Mouse (Mus musculus): ENCODE data around the gene Gm43064. TPM values are rescaled to one million over a fixed set of nuclear protein-coding genes. Genes with fewer than 3 reads are reported as not detected.
A peak's percentile ranks its signal among the peaks of the same experiment; 100 is the strongest.
"Not testable (repeated sequence)": the region's sequence is repeated elsewhere in the genome, so short reads cannot be mapped to it uniquely, and the experiment has no call there.

The Gm43064 gene
- polyA plus RNA-seq, 1 experiment from 2014 or later = 0.18 TPM

GRCm38 (mm10) chr3:103809799-103810150, 402 bp downstream of the Gm43064 start:
- peak overlapping the region; percentile 78 for H3K4me2 ChIP-seq (replicated peaks; ENCODE audit: low read depth)
- 3% methylated on average over 14 of the region's 14 CpGs for WGBS
- TF ChIP-seq CTCF (IDR thresholded peaks at IDR 0.05; ENCODE audit: low read depth) = no peak
- H3K4me1 ChIP-seq (replicated peaks; ENCODE audit: control insufficient read depth, insufficient read depth, low read length) = no peaks in the 10 kb centered on the region
- H3K9ac ChIP-seq (ENCODE audit: low read depth, low read length) = peak overlapping the region; percentile 88
- H3K36me3 ChIP-seq (ENCODE audit: control insufficient read depth, insufficient read depth) = peaks cover 3% of the 10 kb centered on the region
- H3K4me3 ChIP-seq (ENCODE audit: low read depth, low read length) = peak overlapping the region; percentile 64
- no peaks in the 10 kb centered on the region for H3K27me3 ChIP-seq (replicated peaks; ENCODE audit: control insufficient read depth, insufficient read depth, low read length)
- H3K9me3 ChIP-seq (ENCODE audit: control insufficient read depth) = no peaks in the 10 kb centered on the region
- H3K27ac ChIP-seq (ENCODE audit: low read depth, low read length) = peak overlapping the region; percentile 92
- peak; percentile 59 for ATAC-seq

- Histone ChIP-seq H3K9me3 (ENCODE audit: control insufficient read depth) (no peaks in the 10 kb centered on the region), H3K4me3 (ENCODE audit: low read depth, low read length) (no peak overlapping the region), H3K36me3 (ENCODE audit: control insufficient read depth, insufficient read depth) (peaks cover 11% of the 10 kb centered on the region), H3K9ac (ENCODE audit: low read depth, low read length) (no peak overlapping the region), H3K27ac (ENCODE audit: low read depth, low read length) (no peak overlapping the region), H3K4me2 (replicated peaks; ENCODE audit: low read depth) (no peak overlapping the region), H3K27me3 (replicated peaks; ENCODE audit: control insufficient read depth, insufficient read depth, low read length) (no peaks in the 10 kb centered on the region), H3K4me1 (replicated peaks; ENCODE audit: control insufficient read depth, insufficient read depth, low read length) (no peaks in the 10 kb centered on the region)
- TF ChIP-seq CTCF (IDR thresholded peaks at IDR 0.05; ENCODE audit: low read depth) = no peak
- WGBS = 89% methylated on average over 6 of the region's 6 CpGs
- no peak for ATAC-seq
Observed at GRCm38 (mm10) chr3:103810967-103811366, 1.6 kb downstream of the Gm43064 start.

- Histone ChIP-seq H3K9ac (ENCODE audit: low read depth, low read length) (no peak overlapping the region), H3K27ac (ENCODE audit: low read depth, low read length) (no peak overlapping the region), H3K9me3 (ENCODE audit: control insufficient read depth) (no peaks in the 10 kb centered on the region), H3K27me3 (replicated peaks; ENCODE audit: control insufficient read depth, insufficient read depth, low read length) (no peaks in the 10 kb centered on the region), H3K36me3 (ENCODE audit: control insufficient read depth, insufficient read depth) (peaks cover 8% of the 10 kb centered on the region; the same call in 1 of the 2 replicates), H3K4me3 (ENCODE audit: low read depth, low read length) (no peak overlapping the region), H3K4me1 (replicated peaks; ENCODE audit: control insufficient read depth, insufficient read depth, low read length) (no peaks in the 10 kb centered on the region), H3K4me2 (replicated peaks; ENCODE audit: low read depth) (no peak overlapping the region)
- ATAC-seq = no peak
- TF ChIP-seq CTCF (IDR thresholded peaks at IDR 0.05; ENCODE audit: low read depth) = peak; percentile 63
Observed at GRCm38 (mm10) chr3:103827548-103827947, 18.2 kb downstream of the Gm43064 start.

GRCm38 (mm10) chr3:103829036-103829435, 19.7 kb downstream of the Gm43064 start:
- no peaks in the 10 kb centered on the region for H3K4me1 ChIP-seq (replicated peaks; ENCODE audit: control insufficient read depth, insufficient read depth, low read length)
- H3K9ac ChIP-seq (ENCODE audit: low read depth, low read length) = no peak overlapping the region
- no peaks in the 10 kb centered on the region for H3K27me3 ChIP-seq (replicated peaks; ENCODE audit: control insufficient read depth, insufficient read depth, low read length)
- H3K4me3 ChIP-seq (ENCODE audit: low read depth, low read length) = no peak overlapping the region
- H3K36me3 ChIP-seq (ENCODE audit: control insufficient read depth, insufficient read depth) = no peaks in the 10 kb centered on the region
- no peak for TF ChIP-seq CTCF (IDR thresholded peaks at IDR 0.05; ENCODE audit: low read depth)
- no peaks in the 10 kb centered on the region for H3K9me3 ChIP-seq (ENCODE audit: control insufficient read depth)
- H3K4me2 ChIP-seq (replicated peaks; ENCODE audit: low read depth) = no peak overlapping the region
- WGBS = 84% methylated on average over 3 of the region's 3 CpGs
- no peak overlapping the region for H3K27ac ChIP-seq (ENCODE audit: low read depth, low read length)
- no peak for ATAC-seq

- H3K4me2 ChIP-seq (replicated peaks; ENCODE audit: low read depth); H3K27ac ChIP-seq (ENCODE audit: low read depth, low read length); H3K9ac ChIP-seq (ENCODE audit: low read depth, low read length); H3K4me1 ChIP-seq (replicated peaks; ENCODE audit: control insufficient read depth, insufficient read depth, low read length); H3K9me3 ChIP-seq (ENCODE audit: control insufficient read depth); H3K4me3 ChIP-seq (ENCODE audit: low read depth, low read length); H3K27me3 ChIP-seq (replicated peaks; ENCODE audit: control insufficient read depth, insufficient read depth, low read length); ATAC-seq; H3K36me3 ChIP-seq (ENCODE audit: control insufficient read depth, insufficient read depth): not testable (repeated sequence)
- 76% methylated on average over 1 of the region's 1 CpGs for WGBS
Observed at GRCm38 (mm10) chr3:103830681-103831080, 21.3 kb downstream of the Gm43064 start.

- no peak for ATAC-seq
- Histone ChIP-seq H3K27me3 (replicated peaks; ENCODE audit: control insufficient read depth, insufficient read depth, low read length) (no peaks in the 10 kb centered on the region), H3K4me3 (ENCODE audit: low read depth, low read length) (no peak overlapping the region), H3K27ac (ENCODE audit: low read depth, low read length) (no peak overlapping the region), H3K4me2 (replicated peaks; ENCODE audit: low read depth) (no peak overlapping the region), H3K9me3 (ENCODE audit: control insufficient read depth) (no peaks in the 10 kb centered on the region), H3K4me1 (replicated peaks; ENCODE audit: control insufficient read depth, insufficient read depth, low read length) (no peaks in the 10 kb centered on the region), H3K9ac (ENCODE audit: low read depth, low read length) (no peak overlapping the region), H3K36me3 (ENCODE audit: control insufficient read depth, insufficient read depth) (no peaks in the 10 kb centered on the region)
- 86% methylated on average over 7 of the region's 7 CpGs for WGBS
- no peak for TF ChIP-seq CTCF (IDR thresholded peaks at IDR 0.05; ENCODE audit: low read depth)
Observed at GRCm38 (mm10) chr3:103831146-103831545, 21.8 kb downstream of the Gm43064 start.

GRCm38 (mm10) chr3:103832426-103832825, 23.1 kb downstream of the Gm43064 start, which contains the start of gene Bcl2l15:
Gene Bcl2l15, plus strand, starts transcription at chr3:103832601.
- H3K9me3 ChIP-seq (ENCODE audit: control insufficient read depth) = no peaks in the 10 kb centered on the region
- no peak within 1 kb of the TSS for H3K4me3 ChIP-seq (ENCODE audit: low read depth, low read length)
- H3K36me3 ChIP-seq (ENCODE audit: control insufficient read depth, insufficient read depth) = no peaks in the 10 kb centered on the region; the same call in 1 of the 2 replicates
- peak within 1 kb of the TSS; percentile 47 for H3K4me2 ChIP-seq (replicated peaks; ENCODE audit: low read depth)
- H3K4me1 ChIP-seq (replicated peaks; ENCODE audit: control insufficient read depth, insufficient read depth, low read length) = no peaks in the 10 kb centered on the region
- H3K9ac ChIP-seq (ENCODE audit: low read depth, low read length) = no peak within 1 kb of the TSS
- H3K27me3 ChIP-seq (replicated peaks; ENCODE audit: control insufficient read depth, insufficient read depth, low read length) = no peaks in the 10 kb centered on the region
- H3K27ac ChIP-seq (ENCODE audit: low read depth, low read length) = no peak within 1 kb of the TSS
- peak; percentile 48; the same call in 1 of the 2 replicates for ATAC-seq
- TF ChIP-seq CTCF (IDR thresholded peaks at IDR 0.05; ENCODE audit: low read depth) = no peak
